Mouse (Mus musculus): Measurements from ENCODE around the gene Hormad1. TPM values are rescaled to one million over a fixed set of nuclear protein-coding genes. Genes with fewer than 3 reads are reported as not detected.
A peak's percentile ranks its signal among the peaks of the same experiment; 100 is the strongest.

The Hormad1 gene
- not detected in 2 replicates for total RNA-seq (2014; fragmentation: Nextera tagmentation)
- total RNA-seq (2017), result 0.11 TPM in 1 of 2 replicates, not detected in the other
- not detected in 2 replicates for polyA plus RNA-seq (2012)

DNA sequence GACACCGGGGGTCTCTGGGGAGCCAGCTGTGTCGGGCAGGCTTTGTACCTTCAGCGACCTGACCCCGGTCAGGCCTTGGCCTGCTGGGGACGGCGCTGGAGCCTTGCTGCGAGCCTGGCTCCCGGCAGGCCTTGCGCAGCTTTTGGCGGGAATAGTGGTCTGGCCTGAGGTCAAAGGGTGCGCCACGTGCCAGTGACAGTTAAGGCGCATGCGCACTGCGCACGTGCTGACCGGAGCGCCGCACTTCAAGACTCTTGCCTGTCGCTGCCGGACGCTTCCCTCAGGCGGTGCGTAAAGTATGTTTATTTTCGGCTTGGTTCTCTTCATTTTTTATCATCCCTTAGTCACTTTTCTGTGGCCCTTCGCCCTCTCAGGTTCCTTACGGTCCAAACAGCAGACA lies at the start of gene Hormad1:
Hormad1 (plus strand) TSS at position 241 of the 400 bp plus-strand sequence.
- ATAC-seq (ENCODE audit: extremely low read depth, insufficient number of reproducible peaks, low FRiP score, poor library complexity, severe bottlenecking), result no peak
- H3K4me1 ChIP-seq (ENCODE audit: insufficient read depth, low read depth, low read length), result 0 out of 2 replicates have a peak, but pooled peaks cover 5% of the 10 kb centered on the region
- TF ChIP-seq CTCF (IDR thresholded peaks at IDR 0.05; ENCODE audit: low read depth, low read length) (no peak), TAL1 (conservative IDR thresholded peaks at IDR 0.05; ENCODE audit: low read depth, low read length) (no peak), POLR2AphosphoS5 (IDR thresholded peaks at IDR 0.05; ENCODE audit: insufficient replicate concordance, low read depth, low read length) (no peak), GATA1 (IDR thresholded peaks at IDR 0.05; ENCODE audit: borderline replicate concordance, low read length) (no peak), GATA2 (IDR thresholded peaks at IDR 0.05; ENCODE audit: borderline replicate concordance, low read depth, low read length) (no peak)

DNA sequence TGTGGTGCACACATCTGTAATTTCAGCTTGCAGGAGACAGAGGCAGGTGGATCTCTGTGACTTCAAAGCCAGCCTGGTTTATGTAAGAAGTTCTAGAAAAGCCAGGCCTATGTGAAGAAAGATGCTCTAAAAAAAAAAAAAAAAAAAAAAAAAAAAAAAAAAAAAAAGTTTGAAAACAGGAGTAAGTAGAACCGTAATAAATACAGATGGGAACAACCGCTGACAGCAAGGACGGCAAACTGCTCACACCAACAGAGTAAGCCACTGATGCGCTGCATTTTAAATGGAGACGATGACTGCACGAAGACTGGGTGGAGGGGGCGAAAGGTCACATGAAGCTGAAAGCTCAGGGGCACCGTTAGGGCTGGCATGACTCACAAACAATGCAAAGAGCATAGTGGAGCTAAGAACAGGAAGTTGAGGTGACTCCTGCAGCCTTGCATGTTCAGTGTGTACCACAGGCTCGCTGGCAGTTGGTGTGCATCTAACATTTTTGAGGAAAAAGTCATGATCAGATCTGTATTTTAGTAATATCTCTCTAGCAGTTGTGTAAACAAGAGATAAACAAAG lies 47.8 kb upstream of the Hormad1 start:
- ATAC-seq (ENCODE audit: extremely low read depth, insufficient number of reproducible peaks, low FRiP score, poor library complexity, severe bottlenecking) (peak; percentile 68), DNase-seq (ENCODE audit: low spot score) (peak; percentile 78)
- TF ChIP-seq TAL1 (conservative IDR thresholded peaks at IDR 0.05; ENCODE audit: low read depth, low read length) (no peak), GATA2 (IDR thresholded peaks at IDR 0.05; ENCODE audit: borderline replicate concordance, low read depth, low read length) (no peak), GATA1 (IDR thresholded peaks at IDR 0.05; ENCODE audit: borderline replicate concordance, low read length) (no peak), POLR2AphosphoS5 (IDR thresholded peaks at IDR 0.05; ENCODE audit: insufficient replicate concordance, low read depth, low read length) (no peak), CTCF (IDR thresholded peaks at IDR 0.05; ENCODE audit: low read depth, low read length) (no peak)
- Histone ChIP-seq H3K4me3 (ENCODE audit: low read depth, low read length) (peak overlapping the region; percentile 13; the same call in 1 of the 2 replicates), H3K9me3 (replicated peaks) (no peaks in the 10 kb centered on the region), H3K36me3 (replicated peaks) (no peaks in the 10 kb centered on the region), H3K4me1 (ENCODE audit: insufficient read depth, low read depth, low read length) (peaks cover 32% of the 10 kb centered on the region), H3K27me3 (ENCODE audit: insufficient read depth, low read length) (peaks cover 5% of the 10 kb centered on the region; the same call in 1 of the 2 replicates)

More for the DNA sequence above, at the start of gene Hormad1:
- no peaks in the 10 kb centered on the region for H3K36me3 ChIP-seq (replicated peaks)
- DNase-seq (ENCODE audit: low spot score), result no peak
- no peak within 1 kb of the TSS for H3K4me3 ChIP-seq (ENCODE audit: low read depth, low read length)
- 0 out of 2 replicates have a peak, but pooled peaks cover 2% of the 10 kb centered on the region for H3K9me3 ChIP-seq (replicated peaks)
- peaks cover 10% of the 10 kb centered on the region for H3K27me3 ChIP-seq (ENCODE audit: insufficient read depth, low read length)

DNA sequence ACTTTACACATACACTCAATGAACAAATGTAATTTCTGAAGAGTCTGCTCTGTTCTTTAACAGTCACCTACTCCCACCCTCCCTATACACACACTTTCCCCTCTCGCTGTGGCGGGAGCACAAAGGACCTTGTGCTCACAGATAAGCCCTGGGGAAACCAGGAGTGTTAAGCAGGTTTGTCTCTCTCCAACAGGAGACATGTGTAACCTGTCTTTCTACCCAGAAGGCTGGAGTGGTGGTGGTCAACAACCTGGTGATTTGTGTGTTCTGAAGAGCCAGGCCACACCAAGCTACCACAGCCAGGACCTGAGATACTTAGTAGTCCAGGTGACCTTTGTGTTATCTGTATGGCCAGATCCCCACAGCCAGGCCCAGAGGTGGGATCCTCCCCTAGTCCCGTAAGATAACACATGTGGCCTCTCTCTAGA lies 42.8 kb upstream of the Hormad1 start:
- H3K36me3 ChIP-seq (replicated peaks), result no peaks in the 10 kb centered on the region
- H3K4me3 ChIP-seq (ENCODE audit: low read depth, low read length), result no peak overlapping the region; the same call in 1 of the 2 replicates
- H3K4me1 ChIP-seq (ENCODE audit: insufficient read depth, low read depth, low read length), result peaks cover 69% of the 10 kb centered on the region
- DNase-seq (ENCODE audit: low spot score), result peak; percentile 33
- TF ChIP-seq TAL1 (conservative IDR thresholded peaks at IDR 0.05; ENCODE audit: low read depth, low read length), result peak; percentile 74
- TF ChIP-seq GATA1 (IDR thresholded peaks at IDR 0.05; ENCODE audit: borderline replicate concordance, low read length), result no peak
- no peaks in the 10 kb centered on the region for H3K27me3 ChIP-seq (ENCODE audit: insufficient read depth, low read length)
- ATAC-seq (ENCODE audit: extremely low read depth, insufficient number of reproducible peaks, low FRiP score, poor library complexity, severe bottlenecking), result no peak
- no peaks in the 10 kb centered on the region for H3K9me3 ChIP-seq (replicated peaks)

DNA sequence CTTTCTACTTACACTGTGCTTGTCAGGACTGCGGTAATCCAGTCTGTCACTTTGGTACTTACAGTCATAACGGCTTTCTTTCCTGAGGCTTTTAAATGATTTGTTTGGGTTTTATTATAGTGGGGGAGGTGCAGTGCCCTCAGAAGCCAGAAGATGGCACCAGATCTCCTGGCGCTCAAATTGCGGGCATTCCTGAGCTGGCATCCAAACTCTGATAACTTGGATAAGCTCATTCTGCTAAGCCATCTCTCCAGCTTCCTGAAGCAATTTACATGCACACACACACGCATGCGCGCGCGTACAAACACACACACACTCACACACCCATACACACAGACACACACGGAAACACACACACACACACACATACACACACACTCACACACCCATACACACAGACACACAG lies 42.0 kb upstream of the Hormad1 start:
- H3K4me3 ChIP-seq (ENCODE audit: low read depth, low read length), result peak overlapping the region; percentile 46
- TF ChIP-seq GATA2 (IDR thresholded peaks at IDR 0.05; ENCODE audit: borderline replicate concordance, low read depth, low read length), result no peak
- TF ChIP-seq POLR2AphosphoS5 (IDR thresholded peaks at IDR 0.05; ENCODE audit: insufficient replicate concordance, low read depth, low read length), result no peak
- TF ChIP-seq GATA1 (IDR thresholded peaks at IDR 0.05; ENCODE audit: borderline replicate concordance, low read length), result no peak
- TF ChIP-seq CTCF (IDR thresholded peaks at IDR 0.05; ENCODE audit: low read depth, low read length), result peak; percentile 99
- TF ChIP-seq TAL1 (conservative IDR thresholded peaks at IDR 0.05; ENCODE audit: low read depth, low read length), result no peak
- ATAC-seq (ENCODE audit: extremely low read depth, insufficient number of reproducible peaks, low FRiP score, poor library complexity, severe bottlenecking) (no peak), DNase-seq (ENCODE audit: low spot score) (peak; percentile 28)
- H3K4me1 ChIP-seq (ENCODE audit: insufficient read depth, low read depth, low read length), result peaks cover 68% of the 10 kb centered on the region
- no peaks in the 10 kb centered on the region for H3K36me3 ChIP-seq (replicated peaks)
- no peaks in the 10 kb centered on the region for H3K27me3 ChIP-seq (ENCODE audit: insufficient read depth, low read length)
- H3K9me3 ChIP-seq (replicated peaks), result no peaks in the 10 kb centered on the region

DNA sequence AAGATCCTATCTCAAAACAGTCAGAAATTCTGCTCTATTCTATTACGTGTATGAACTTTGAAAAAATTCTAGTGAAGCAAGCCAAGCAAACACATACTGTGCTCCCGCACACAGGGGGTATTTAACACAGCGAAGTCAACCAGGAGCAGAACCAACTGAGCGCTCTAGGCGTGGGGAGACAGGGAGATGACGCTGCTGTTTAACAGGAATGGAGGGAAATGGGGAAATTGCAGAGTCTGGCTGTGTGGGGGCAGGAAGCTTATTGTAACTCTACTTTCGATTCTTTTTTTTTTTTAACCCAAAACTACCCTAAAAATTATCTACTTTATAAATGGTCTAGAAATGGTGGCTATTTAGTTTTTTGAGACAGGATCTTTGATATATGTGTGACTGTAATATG lies 40.6 kb upstream of the Hormad1 start:
- Histone ChIP-seq H3K36me3 (replicated peaks) (no peaks in the 10 kb centered on the region), H3K4me1 (ENCODE audit: insufficient read depth, low read depth, low read length) (peaks cover 78% of the 10 kb centered on the region), H3K27me3 (ENCODE audit: insufficient read depth, low read length) (0 out of 2 replicates have a peak, but pooled peaks cover under 1% of the 10 kb centered on the region), H3K9me3 (replicated peaks) (no peaks in the 10 kb centered on the region), H3K4me3 (ENCODE audit: low read depth, low read length) (peak overlapping the region; percentile 46; the same call in 1 of the 2 replicates)
- no peak for TF ChIP-seq POLR2AphosphoS5 (IDR thresholded peaks at IDR 0.05; ENCODE audit: insufficient replicate concordance, low read depth, low read length)
- no peak for TF ChIP-seq GATA2 (IDR thresholded peaks at IDR 0.05; ENCODE audit: borderline replicate concordance, low read depth, low read length)
- no peak for TF ChIP-seq GATA1 (IDR thresholded peaks at IDR 0.05; ENCODE audit: borderline replicate concordance, low read length)
- no peak for TF ChIP-seq TAL1 (conservative IDR thresholded peaks at IDR 0.05; ENCODE audit: low read depth, low read length)
- no peak for TF ChIP-seq CTCF (IDR thresholded peaks at IDR 0.05; ENCODE audit: low read depth, low read length)
- peak; percentile 45 for DNase-seq (ENCODE audit: low spot score)
- peak; percentile 23; the same call in 1 of the 2 replicates for ATAC-seq (ENCODE audit: extremely low read depth, insufficient number of reproducible peaks, low FRiP score, poor library complexity, severe bottlenecking)

DNA sequence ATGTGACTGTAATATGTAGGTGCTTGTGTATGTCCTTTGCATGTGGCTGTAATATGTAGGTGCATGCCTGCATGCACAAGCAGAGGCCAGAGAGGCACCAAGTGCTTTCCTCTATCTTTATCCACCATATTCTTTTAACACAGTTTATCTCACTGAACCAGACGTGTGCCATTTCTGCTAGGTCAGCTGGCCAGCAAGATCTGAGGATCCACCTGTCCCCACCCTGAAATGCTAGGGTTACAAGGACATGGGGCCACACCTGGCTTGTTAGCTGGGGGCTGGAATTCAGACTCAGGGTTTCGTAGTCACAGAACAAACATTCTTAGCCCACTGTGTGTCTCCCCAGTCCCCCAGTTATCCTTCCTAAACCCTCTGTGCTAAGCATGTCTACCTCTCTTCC lies 40.2 kb upstream of the Hormad1 start:
- Histone ChIP-seq H3K36me3 (replicated peaks) (no peaks in the 10 kb centered on the region), H3K4me3 (ENCODE audit: low read depth, low read length) (peak overlapping the region; percentile 37; the same call in 1 of the 2 replicates), H3K4me1 (ENCODE audit: insufficient read depth, low read depth, low read length) (peaks cover 80% of the 10 kb centered on the region), H3K9me3 (replicated peaks) (no peaks in the 10 kb centered on the region), H3K27me3 (ENCODE audit: insufficient read depth, low read length) (peaks cover 4% of the 10 kb centered on the region; the same call in 1 of the 2 replicates)
- no peak for TF ChIP-seq CTCF (IDR thresholded peaks at IDR 0.05; ENCODE audit: low read depth, low read length)
- no peak for TF ChIP-seq GATA2 (IDR thresholded peaks at IDR 0.05; ENCODE audit: borderline replicate concordance, low read depth, low read length)
- TF ChIP-seq TAL1 (conservative IDR thresholded peaks at IDR 0.05; ENCODE audit: low read depth, low read length), result peak; percentile 98
- TF ChIP-seq GATA1 (IDR thresholded peaks at IDR 0.05; ENCODE audit: borderline replicate concordance, low read length), result no peak
- DNase-seq (ENCODE audit: low spot score), result peak; percentile 24
- peak; percentile 86 for ATAC-seq (ENCODE audit: extremely low read depth, insufficient number of reproducible peaks, low FRiP score, poor library complexity, severe bottlenecking)
